Mouse (Mus musculus): ENCODE data around the gene Ascc3. TPM values are rescaled to one million over a fixed set of nuclear protein-coding genes. Genes with fewer than 3 reads are reported as not detected.

The Ascc3 gene
- polyA plus RNA-seq, 1 experiment from 2014 or later, result 17.8 TPM

GRCm38 (mm10) chr10:50882366-50882765 lies 289.9 kb downstream of the Ascc3 start:
- Histone ChIP-seq H3K27me3 (replicated peaks) (0 out of 2 replicates have a peak, but pooled peaks cover 3% of the 10 kb centered on the region), H3K4me2 (no peak overlapping the region), H3K27ac (no peak overlapping the region), H3K4me1 (no peaks in the 10 kb centered on the region), H3K4me3 (no peak overlapping the region), H3K9me3 (no peaks in the 10 kb centered on the region), H3K36me3 (replicated peaks) (no peaks in the 10 kb centered on the region), H3K9ac (no peak overlapping the region)
- 69% methylated on average over 2 of the region's 2 CpGs for WGBS
- no peak for ATAC-seq (replicated peaks)

GRCm38 (mm10) chr10:50886305-50886704 lies 293.8 kb downstream of the Ascc3 start:
- H3K4me3 ChIP-seq, result no peak overlapping the region
- no peaks in the 10 kb centered on the region for H3K9me3 ChIP-seq
- no peak overlapping the region for H3K4me2 ChIP-seq
- H3K9ac ChIP-seq, result no peak overlapping the region
- no peak overlapping the region for H3K27ac ChIP-seq
- WGBS, result 56% methylated on average over 4 of the region's 4 CpGs
- ATAC-seq (replicated peaks), result no peak
- H3K27me3 ChIP-seq (replicated peaks), result peaks cover 34% of the 10 kb centered on the region
- no peaks in the 10 kb centered on the region for H3K36me3 ChIP-seq (replicated peaks)
- no peaks in the 10 kb centered on the region for H3K4me1 ChIP-seq

- peaks cover 15% of the 10 kb centered on the region for H3K4me1 ChIP-seq
- no peak for ATAC-seq (replicated peaks)
- 13% methylated on average over 6 of the region's 6 CpGs for WGBS
Measured at GRCm38 (mm10) chr10:50890621-50891020, 298.2 kb downstream of the Ascc3 start.

GRCm38 (mm10) chr10:50891876-50892711 lies 299.6 kb downstream of the Ascc3 start:
- no peak for ATAC-seq (replicated peaks)
- Histone ChIP-seq H3K27ac (no peak overlapping the region), H3K9ac (no peak overlapping the region), H3K4me2 (no peak overlapping the region), H3K36me3 (replicated peaks) (no peaks in the 10 kb centered on the region), H3K27me3 (replicated peaks) (peaks cover 77% of the 10 kb centered on the region), H3K4me3 (no peak overlapping the region), H3K9me3 (no peaks in the 10 kb centered on the region), H3K4me1 (peaks cover 15% of the 10 kb centered on the region)
- under 1% methylated on average over 26 of the region's 26 CpGs for WGBS

More at GRCm38 (mm10) chr10:50890621-50891020, 298.2 kb downstream of the Ascc3 start:
- H3K9ac ChIP-seq, result no peak overlapping the region
- no peak overlapping the region for H3K4me2 ChIP-seq
- peaks cover 69% of the 10 kb centered on the region for H3K27me3 ChIP-seq (replicated peaks)
- H3K4me3 ChIP-seq, result no peak overlapping the region
- no peaks in the 10 kb centered on the region for H3K9me3 ChIP-seq
- H3K36me3 ChIP-seq (replicated peaks), result no peaks in the 10 kb centered on the region
- H3K27ac ChIP-seq, result no peak overlapping the region

- H3K9ac ChIP-seq, result no peak overlapping the region
- ATAC-seq (replicated peaks), result no peak
- H3K27ac ChIP-seq, result no peak overlapping the region
- no peaks in the 10 kb centered on the region for H3K9me3 ChIP-seq
- peaks cover 83% of the 10 kb centered on the region for H3K27me3 ChIP-seq (replicated peaks)
- no peak overlapping the region for H3K4me2 ChIP-seq
- no peak overlapping the region for H3K4me3 ChIP-seq
- peaks cover 15% of the 10 kb centered on the region for H3K4me1 ChIP-seq
- WGBS, result 3% methylated on average over 15 of the region's 15 CpGs
- no peaks in the 10 kb centered on the region for H3K36me3 ChIP-seq (replicated peaks)
Measured at GRCm38 (mm10) chr10:50892751-50893320, 300.4 kb downstream of the Ascc3 start.

- no peak for ATAC-seq (replicated peaks)
- 1% methylated on average over 10 of the region's 10 CpGs for WGBS
- no peaks in the 10 kb centered on the region for H3K36me3 ChIP-seq (replicated peaks)
- peaks cover 15% of the 10 kb centered on the region for H3K4me1 ChIP-seq
- H3K9ac ChIP-seq, result no peak overlapping the region
- H3K4me3 ChIP-seq, result peak overlapping the region; percentile 47
- H3K9me3 ChIP-seq, result no peaks in the 10 kb centered on the region
- peaks cover 85% of the 10 kb centered on the region for H3K27me3 ChIP-seq (replicated peaks)
- H3K4me2 ChIP-seq, result no peak overlapping the region; the same call in 1 of the 2 replicates
- no peak overlapping the region for H3K27ac ChIP-seq
Measured at GRCm38 (mm10) chr10:50893546-50893945, 301.1 kb downstream of the Ascc3 start.

- Histone ChIP-seq H3K27me3 (replicated peaks) (peaks cover 81% of the 10 kb centered on the region), H3K4me3 (peak within 1 kb of the TSS; percentile 47), H3K9ac (peak within 1 kb of the TSS; percentile 21), H3K36me3 (replicated peaks) (no peaks in the 10 kb centered on the region), H3K4me2 (peak within 1 kb of the TSS; percentile 82), H3K27ac (no peak within 1 kb of the TSS), H3K4me1 (peaks cover 15% of the 10 kb centered on the region), H3K9me3 (no peaks in the 10 kb centered on the region)
- WGBS, result under 1% methylated on average over 62 of the region's 62 CpGs
- peak; percentile 96 for ATAC-seq (replicated peaks)
Measured at GRCm38 (mm10) chr10:50894170-50894991, 301.9 kb downstream of the Ascc3 start, which contains the start of gene Sim1. Gene Sim1, plus strand, starts transcription at chr10:50894754.

GRCm38 (mm10) chr10:50895091-50895790 lies 302.8 kb downstream of the Ascc3 start:
- no peak; the same call in 1 of the 2 replicates for ATAC-seq (replicated peaks)
- Histone ChIP-seq H3K4me2 (peak overlapping the region; percentile 82), H3K9ac (no peak overlapping the region), H3K9me3 (no peaks in the 10 kb centered on the region), H3K4me1 (peaks cover 15% of the 10 kb centered on the region), H3K4me3 (peak overlapping the region; percentile 47), H3K27me3 (replicated peaks) (peaks cover 76% of the 10 kb centered on the region), H3K36me3 (replicated peaks) (no peaks in the 10 kb centered on the region), H3K27ac (no peak overlapping the region)
- under 1% methylated on average over 44 of the region's 44 CpGs for WGBS

- no peak for ATAC-seq (replicated peaks)
- Histone ChIP-seq H3K27me3 (replicated peaks) (peaks cover 76% of the 10 kb centered on the region), H3K9me3 (no peaks in the 10 kb centered on the region), H3K4me3 (peak overlapping the region; percentile 47; the same call in 1 of the 2 replicates), H3K9ac (no peak overlapping the region), H3K4me1 (peaks cover 15% of the 10 kb centered on the region), H3K4me2 (no peak overlapping the region), H3K36me3 (replicated peaks) (no peaks in the 10 kb centered on the region), H3K27ac (no peak overlapping the region)
- WGBS, result 5% methylated on average over 21 of the region's 21 CpGs
Measured at GRCm38 (mm10) chr10:50895881-50896766, 303.7 kb downstream of the Ascc3 start.

- Histone ChIP-seq H3K9ac (no peak overlapping the region), H3K4me1 (peaks cover 15% of the 10 kb centered on the region), H3K36me3 (replicated peaks) (no peaks in the 10 kb centered on the region), H3K4me3 (peak overlapping the region; percentile 47; the same call in 1 of the 2 replicates), H3K27ac (no peak overlapping the region), H3K27me3 (replicated peaks) (peaks cover 74% of the 10 kb centered on the region), H3K9me3 (no peaks in the 10 kb centered on the region), H3K4me2 (no peak overlapping the region)
- ATAC-seq (replicated peaks), result no peak
- 5% methylated on average over 3 of the region's 3 CpGs for WGBS
Measured at GRCm38 (mm10) chr10:50896767-50897390, 304.4 kb downstream of the Ascc3 start.

Data from midbrain, embryonic 15.5 days (tissue).